Mouse (Mus musculus): Measurements from ENCODE around the gene Rab5c. TPM values are rescaled to one million over a fixed set of nuclear protein-coding genes. Genes with fewer than 3 reads are reported as not detected.

Rab5c gene
- polyA plus RNA-seq, 1 experiment from 2014 or later, result 83.6 TPM

- H3K4me1 ChIP-seq (ENCODE audit: control insufficient read depth, insufficient read depth, low read length), result peaks cover 13% of the 10 kb centered on the region
- no peaks in the 10 kb centered on the region for H3K36me3 ChIP-seq (ENCODE audit: control insufficient read depth, insufficient read depth, low read length)
- H3K27ac ChIP-seq (ENCODE audit: low read depth, low read length), result no peak overlapping the region
- DNase-seq (ENCODE audit: low spot score, missing footprints), result no peak
- H3K27me3 ChIP-seq (ENCODE audit: control insufficient read depth, insufficient read depth, low read length), result peaks cover 11% of the 10 kb centered on the region
- no peak overlapping the region for H3K9ac ChIP-seq (ENCODE audit: low read length)
- 89% methylated on average over 12 of the region's 12 CpGs for whole genome bisulfite sequencing
- no peak for ATAC-seq (ENCODE audit: low FRiP score)
- H3K4me2 ChIP-seq, result no peak overlapping the region
- H3K4me3 ChIP-seq (ENCODE audit: low read depth, low read length), result no peak overlapping the region
- H3K9me3 ChIP-seq (ENCODE audit: control insufficient read depth, low read length), result no peaks in the 10 kb centered on the region
Observed at GRCm38 (mm10) chr11:100757566-100757965, 19.6 kb upstream of the Rab5c start.

GRCm38 (mm10) chr11:100756476-100756875, 18.5 kb upstream of the Rab5c start:
- Histone ChIP-seq H3K36me3 (ENCODE audit: control insufficient read depth, insufficient read depth, low read length) (no peaks in the 10 kb centered on the region), H3K4me3 (ENCODE audit: low read depth, low read length) (no peak overlapping the region), H3K9me3 (ENCODE audit: control insufficient read depth, low read length) (no peaks in the 10 kb centered on the region), H3K4me1 (ENCODE audit: control insufficient read depth, insufficient read depth, low read length) (peaks cover 13% of the 10 kb centered on the region), H3K27me3 (ENCODE audit: control insufficient read depth, insufficient read depth, low read length) (peaks cover 11% of the 10 kb centered on the region), H3K9ac (ENCODE audit: low read length) (no peak overlapping the region), H3K4me2 (no peak overlapping the region), H3K27ac (ENCODE audit: low read depth, low read length) (no peak overlapping the region)
- WGBS, result 66% methylated on average over 6 of the region's 6 CpGs
- no peak for DNase-seq (ENCODE audit: low spot score, missing footprints)
- ATAC-seq (ENCODE audit: low FRiP score), result no peak

GRCm38 (mm10) chr11:100754693-100755057, 16.7 kb upstream of the Rab5c start:
- ATAC-seq (ENCODE audit: low FRiP score), result no peak
- peaks cover 10% of the 10 kb centered on the region for H3K4me1 ChIP-seq (ENCODE audit: control insufficient read depth, insufficient read depth, low read length)
- no peak overlapping the region for H3K27ac ChIP-seq (ENCODE audit: low read depth, low read length)
- no peaks in the 10 kb centered on the region for H3K36me3 ChIP-seq (ENCODE audit: control insufficient read depth, insufficient read depth, low read length)
- H3K9me3 ChIP-seq (ENCODE audit: control insufficient read depth, low read length), result no peaks in the 10 kb centered on the region
- no peak overlapping the region for H3K4me2 ChIP-seq
- WGBS, result 90% methylated on average over 3 of the region's 3 CpGs
- H3K27me3 ChIP-seq (ENCODE audit: control insufficient read depth, insufficient read depth, low read length), result peaks cover 8% of the 10 kb centered on the region
- no peak overlapping the region for H3K9ac ChIP-seq (ENCODE audit: low read length)
- no peak for DNase-seq (ENCODE audit: low spot score, missing footprints)
- H3K4me3 ChIP-seq (ENCODE audit: low read depth, low read length), result no peak overlapping the region

GRCm38 (mm10) chr11:100754021-100754692, 16.1 kb upstream of the Rab5c start:
- H3K36me3 ChIP-seq (ENCODE audit: control insufficient read depth, insufficient read depth, low read length), result no peaks in the 10 kb centered on the region
- H3K27me3 ChIP-seq (ENCODE audit: control insufficient read depth, insufficient read depth, low read length), result peaks cover 3% of the 10 kb centered on the region
- no peak overlapping the region for H3K4me2 ChIP-seq
- no peak overlapping the region for H3K27ac ChIP-seq (ENCODE audit: low read depth, low read length)
- no peak overlapping the region for H3K4me3 ChIP-seq (ENCODE audit: low read depth, low read length)
- DNase-seq (ENCODE audit: low spot score, missing footprints) (no peak), ATAC-seq (ENCODE audit: low FRiP score) (no peak)
- H3K9me3 ChIP-seq (ENCODE audit: control insufficient read depth, low read length), result no peaks in the 10 kb centered on the region
- H3K4me1 ChIP-seq (ENCODE audit: control insufficient read depth, insufficient read depth, low read length), result peaks cover 5% of the 10 kb centered on the region; the same call in 1 of the 2 replicates
- no peak overlapping the region for H3K9ac ChIP-seq (ENCODE audit: low read length)
- 80% methylated on average over 12 of the region's 12 CpGs for WGBS

DNA sequence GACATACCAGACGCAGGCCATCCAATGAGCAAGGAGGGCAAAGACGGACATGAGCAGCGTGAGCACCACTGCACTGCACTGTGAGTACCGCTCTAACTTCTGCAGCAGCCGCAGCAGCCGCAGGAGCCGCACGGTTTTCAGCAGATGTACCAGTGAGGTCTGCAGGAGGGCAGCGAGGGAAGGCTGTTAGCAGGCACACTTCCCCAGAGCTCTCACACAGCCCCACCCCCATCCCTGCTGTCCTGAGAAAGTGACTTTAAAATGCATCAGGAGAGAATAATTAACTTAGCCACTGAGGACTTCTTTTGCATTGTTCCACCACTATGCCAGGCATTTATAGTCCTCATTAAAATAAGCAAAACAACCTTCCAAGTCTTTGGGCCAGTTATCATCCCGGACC, 14.3 kb upstream of the Rab5c start:
- Histone ChIP-seq H3K9ac (ENCODE audit: low read length) (no peak overlapping the region), H3K4me2 (no peak overlapping the region), H3K4me3 (ENCODE audit: low read depth, low read length) (no peak overlapping the region), H3K4me1 (ENCODE audit: control insufficient read depth, insufficient read depth, low read length) (no peaks in the 10 kb centered on the region), H3K9me3 (ENCODE audit: control insufficient read depth, low read length) (no peaks in the 10 kb centered on the region), H3K27me3 (ENCODE audit: control insufficient read depth, insufficient read depth, low read length) (no peaks in the 10 kb centered on the region), H3K36me3 (ENCODE audit: control insufficient read depth, insufficient read depth, low read length) (no peaks in the 10 kb centered on the region), H3K27ac (ENCODE audit: low read depth, low read length) (no peak overlapping the region)
- DNase-seq (ENCODE audit: low spot score, missing footprints) (no peak), ATAC-seq (ENCODE audit: low FRiP score) (no peak)
- WGBS, result 49% methylated on average over 10 of the region's 10 CpGs

- Histone ChIP-seq H3K9ac (ENCODE audit: low read length) (no peak overlapping the region), H3K27me3 (ENCODE audit: control insufficient read depth, insufficient read depth, low read length) (no peaks in the 10 kb centered on the region), H3K36me3 (ENCODE audit: control insufficient read depth, insufficient read depth, low read length) (no peaks in the 10 kb centered on the region), H3K4me1 (ENCODE audit: control insufficient read depth, insufficient read depth, low read length) (no peaks in the 10 kb centered on the region), H3K4me3 (ENCODE audit: low read depth, low read length) (no peak overlapping the region), H3K9me3 (ENCODE audit: control insufficient read depth, low read length) (no peaks in the 10 kb centered on the region), H3K4me2 (no peak overlapping the region), H3K27ac (ENCODE audit: low read depth, low read length) (no peak overlapping the region)
- ATAC-seq (ENCODE audit: low FRiP score) (no peak), DNase-seq (ENCODE audit: low spot score, missing footprints) (no peak)
- WGBS, result 91% methylated on average over 16 of the region's 16 CpGs
Observed at GRCm38 (mm10) chr11:100750127-100750526, 12.1 kb upstream of the Rab5c start.

DNA sequence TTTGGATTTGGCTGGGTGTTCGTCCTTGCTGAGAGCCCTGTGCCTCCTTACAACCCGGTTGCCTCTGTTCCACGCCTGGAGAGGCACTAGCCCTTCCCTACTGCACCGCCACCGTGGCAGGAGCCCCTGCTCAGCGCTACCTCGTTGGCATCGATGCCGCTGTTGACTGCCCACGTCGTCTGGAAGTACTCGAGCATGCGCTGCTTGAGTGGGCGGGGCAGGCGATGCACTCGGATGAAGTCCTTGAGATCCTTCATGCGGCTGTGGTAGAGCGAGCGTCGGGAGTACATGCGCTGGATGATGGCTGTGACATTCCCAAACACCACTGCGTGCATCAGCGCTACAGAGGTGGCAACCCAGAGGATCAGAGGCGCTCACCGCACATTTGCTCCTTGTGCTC, 11.5 kb upstream of the Rab5c start:
- no peak overlapping the region for H3K27ac ChIP-seq (ENCODE audit: low read depth, low read length)
- WGBS, result 48% methylated on average over 25 of the region's 25 CpGs
- ATAC-seq (ENCODE audit: low FRiP score), result no peak
- H3K36me3 ChIP-seq (ENCODE audit: control insufficient read depth, insufficient read depth, low read length), result no peaks in the 10 kb centered on the region
- no peak overlapping the region for H3K4me3 ChIP-seq (ENCODE audit: low read depth, low read length)
- H3K27me3 ChIP-seq (ENCODE audit: control insufficient read depth, insufficient read depth, low read length), result no peaks in the 10 kb centered on the region
- no peak overlapping the region for H3K9ac ChIP-seq (ENCODE audit: low read length)
- no peaks in the 10 kb centered on the region for H3K4me1 ChIP-seq (ENCODE audit: control insufficient read depth, insufficient read depth, low read length)
- no peak overlapping the region for H3K4me2 ChIP-seq
- DNase-seq (ENCODE audit: low spot score, missing footprints), result no peak
- H3K9me3 ChIP-seq (ENCODE audit: control insufficient read depth, low read length), result no peaks in the 10 kb centered on the region

DNA sequence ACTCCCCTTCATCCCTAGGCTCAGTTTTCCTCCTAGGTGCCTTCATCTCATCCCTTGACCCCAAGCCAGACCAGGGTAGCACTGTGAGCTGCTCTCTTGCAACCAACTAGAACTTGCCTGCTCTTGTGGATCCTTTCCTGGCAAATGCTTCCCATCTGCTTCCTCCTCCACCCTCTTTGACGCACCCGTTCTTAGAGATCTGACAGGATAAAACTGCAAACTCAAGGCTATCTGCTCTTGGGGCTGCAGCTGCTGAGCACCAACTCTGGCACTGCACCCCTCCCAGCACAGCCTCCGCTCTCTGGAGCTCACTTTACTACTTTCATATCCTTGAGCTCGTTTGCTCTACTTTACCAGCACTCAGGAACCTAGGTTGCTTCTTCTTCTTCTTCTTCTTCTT, 10.6 kb upstream of the Rab5c start:
- no peak for ATAC-seq (ENCODE audit: low FRiP score)
- WGBS, result 79% methylated on average over 4 of the region's 4 CpGs
- DNase-seq (ENCODE audit: low spot score, missing footprints), result no peak
- no peaks in the 10 kb centered on the region for H3K9me3 ChIP-seq (ENCODE audit: control insufficient read depth, low read length)
- no peak overlapping the region for H3K4me2 ChIP-seq
- no peak overlapping the region for H3K27ac ChIP-seq (ENCODE audit: low read depth, low read length)
- no peaks in the 10 kb centered on the region for H3K36me3 ChIP-seq (ENCODE audit: control insufficient read depth, insufficient read depth, low read length)
- H3K4me1 ChIP-seq (ENCODE audit: control insufficient read depth, insufficient read depth, low read length), result no peaks in the 10 kb centered on the region
- H3K27me3 ChIP-seq (ENCODE audit: control insufficient read depth, insufficient read depth, low read length), result no peaks in the 10 kb centered on the region
- H3K4me3 ChIP-seq (ENCODE audit: low read depth, low read length), result no peak overlapping the region
- H3K9ac ChIP-seq (ENCODE audit: low read length), result no peak overlapping the region

DNA sequence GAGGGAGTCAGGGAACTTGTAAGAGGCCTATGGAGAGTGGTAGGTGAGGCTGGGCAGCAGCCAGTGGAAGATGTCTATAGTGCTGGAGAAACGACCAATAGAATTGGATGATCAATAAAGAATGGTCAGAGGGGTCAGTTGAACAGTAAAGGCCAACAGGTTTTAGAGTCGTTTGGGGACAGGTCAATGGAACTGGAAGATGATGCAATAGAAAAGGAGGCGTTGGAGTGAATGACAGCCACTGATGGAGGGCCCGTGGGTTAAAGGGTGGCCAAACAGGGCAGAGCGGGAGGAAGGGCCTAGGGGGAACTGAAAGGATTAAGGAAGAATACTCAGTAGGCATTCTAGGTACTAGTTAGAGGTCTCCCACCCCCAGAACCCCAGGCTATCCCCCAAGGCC, 9.1 kb upstream of the Rab5c start:
- H3K4me3 ChIP-seq (ENCODE audit: low read depth, low read length), result no peak overlapping the region
- ATAC-seq (ENCODE audit: low FRiP score) (no peak), DNase-seq (ENCODE audit: low spot score, missing footprints) (no peak)
- H3K4me2 ChIP-seq, result no peak overlapping the region
- H3K9me3 ChIP-seq (ENCODE audit: control insufficient read depth, low read length), result no peaks in the 10 kb centered on the region
- no peaks in the 10 kb centered on the region for H3K4me1 ChIP-seq (ENCODE audit: control insufficient read depth, insufficient read depth, low read length)
- WGBS, result 71% methylated on average over 5 of the region's 5 CpGs
- no peak overlapping the region for H3K9ac ChIP-seq (ENCODE audit: low read length)
- H3K27ac ChIP-seq (ENCODE audit: low read depth, low read length), result no peak overlapping the region
- no peaks in the 10 kb centered on the region for H3K36me3 ChIP-seq (ENCODE audit: control insufficient read depth, insufficient read depth, low read length)
- H3K27me3 ChIP-seq (ENCODE audit: control insufficient read depth, insufficient read depth, low read length), result no peaks in the 10 kb centered on the region
